21 mouse cellular contexts compared by ENCODE assay signal in genomic region chr1:128032123-128032522, GRCm38 (mm10).
DNase-seq lines count a peak whose midpoint lies in the region; TF ChIP-seq lines count a peak whose summit lies in the region.
"Had no signal": no experiment of that assay in that cellular context is flagged by ENCODE, and none has a peak within 500 bp of the region (broad histone marks: within the 10 kb centered on the region; RNA-seq: fewer than 3 reads in every experiment).

No protein-coding gene starts in this region.

- intact Hi-C loops in gastrocnemius, postnatal 14 days (cut with DNase I; ENCODE audit: low total_unique reads) = no loop called here

- no peak for TF ChIP-seq CTCF in olfactory bulb, adult 2 months (IDR thresholded peaks at IDR 0.05; ENCODE audit: insufficient read depth, low read depth, low read length)

- H3K4me3 ChIP-seq in olfactory bulb, adult 2 months (ENCODE audit: insufficient read depth, low read depth, low read length) = no peak overlapping the region
- H3K4me3 ChIP-seq: embryonic facial prominence, embryonic 12.5 days; erythroblast, embryonic 14.5 days; hindbrain, embryonic 10.5 days; limb, embryonic 15.5 days; liver, embryonic 15.5 days; midbrain, embryonic 12.5 days; neural tube, embryonic 12.5 days had no signal

- 67% methylated on average over 1 of the region's 1 CpGs for WGBS in olfactory bulb, adult 2 months

- DNase-seq in layer of hippocampus, adult 11-12 months (ENCODE audit: low spot score) = peak; percentile 59
- DNase-seq in layer of hippocampus, postnatal 25 days (ENCODE audit: extremely low spot score in 1 of 2, low spot score in 1 of 2) = no peak
- peak; percentile 29 to 63 for DNase-seq in layer of hippocampus, adult 18-20 months (ENCODE audit: low spot score in 2 of 2)
- peak; percentile 16 to 25 for DNase-seq in layer of hippocampus, postnatal 10 days (ENCODE audit: low spot score in 2 of 2)
- DNase-seq in gastrocnemius, postnatal 25 days = no peak
- DNase-seq in lung, postnatal 4 days = no peak
- no peak for DNase-seq in gastrocnemius, postnatal 14 days
- DNase-seq: adrenal gland, adult 8-10 months; cerebellum, adult 9-11 months; gastrocnemius, postnatal 36 days; kidney, adult 8-10 months; kidney, postnatal 14 days; thymus, adult 2 months had no signal

- TF ChIP-seq POLR2A in olfactory bulb, adult 2 months (IDR thresholded peaks at IDR 0.05; ENCODE audit: insufficient read depth, low read depth, low read length) = no peak

- peak overlapping the region; percentile 87 for H3K27ac ChIP-seq in olfactory bulb, adult 2 months (ENCODE audit: insufficient read depth, low read depth, low read length)
- H3K27ac ChIP-seq: embryonic facial prominence, embryonic 12.5 days; hindbrain, embryonic 10.5 days; limb, embryonic 15.5 days; liver, embryonic 15.5 days; midbrain, embryonic 12.5 days; neural tube, embryonic 12.5 days had no signal

- peaks cover 3% of the 10 kb centered on the region; the same call in 1 of the 2 replicates for H3K4me1 ChIP-seq in olfactory bulb, adult 2 months (ENCODE audit: control insufficient read depth, insufficient read depth, low read length)
- H3K4me1 ChIP-seq: embryonic facial prominence, embryonic 12.5 days; hindbrain, embryonic 10.5 days; limb, embryonic 15.5 days; liver, embryonic 15.5 days; midbrain, embryonic 12.5 days; neural tube, embryonic 12.5 days had no signal

Comparison
In these comparisons a context has a peak if more than half of its experiments do, and no peak if none do; other contexts are left out.
1. DNase-seq: peak in layer of hippocampus, adult 11-12 months (single experiment), layer of hippocampus, adult 18-20 months (2 of 2) and layer of hippocampus, postnatal 10 days (2 of 2); none in layer of hippocampus, postnatal 25 days (0 of 2), gastrocnemius, postnatal 25 days (single experiment), lung, postnatal 4 days (0 of 2) and gastrocnemius, postnatal 14 days (single experiment).